Mouse (Mus musculus): Measurements from ENCODE around the gene Lmbrd1. TPM values are rescaled to one million over a fixed set of nuclear protein-coding genes. Genes with fewer than 3 reads are reported as not detected.
"Not testable (repeated sequence)": the region's sequence is repeated elsewhere in the genome, so short reads cannot be mapped to it uniquely, and the experiment has no call there.

Gene Lmbrd1
- polyA plus RNA-seq, 1 experiment = 22.6 TPM

DNA sequence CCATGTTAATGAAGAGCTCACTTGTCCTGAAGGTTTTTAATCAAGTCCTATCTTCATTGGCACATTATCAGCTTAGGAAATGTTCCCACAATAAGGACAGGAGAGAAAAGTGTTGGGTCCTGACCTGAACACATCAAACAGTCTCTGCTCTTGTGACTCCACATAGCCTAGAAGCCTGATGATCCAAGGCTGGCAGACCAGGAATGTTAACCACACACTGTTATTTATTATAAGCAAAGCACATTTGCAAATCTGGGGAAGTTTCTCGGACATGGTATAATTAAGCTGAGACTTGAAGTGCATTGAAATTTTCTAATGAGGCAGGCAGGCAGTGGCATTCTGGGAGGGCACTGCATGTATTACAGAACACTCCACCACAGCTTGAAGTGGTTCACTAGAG lies 41.8 kb downstream of the Lmbrd1 start:
- no peak for DNase-seq (ENCODE audit: low read depth)

DNA sequence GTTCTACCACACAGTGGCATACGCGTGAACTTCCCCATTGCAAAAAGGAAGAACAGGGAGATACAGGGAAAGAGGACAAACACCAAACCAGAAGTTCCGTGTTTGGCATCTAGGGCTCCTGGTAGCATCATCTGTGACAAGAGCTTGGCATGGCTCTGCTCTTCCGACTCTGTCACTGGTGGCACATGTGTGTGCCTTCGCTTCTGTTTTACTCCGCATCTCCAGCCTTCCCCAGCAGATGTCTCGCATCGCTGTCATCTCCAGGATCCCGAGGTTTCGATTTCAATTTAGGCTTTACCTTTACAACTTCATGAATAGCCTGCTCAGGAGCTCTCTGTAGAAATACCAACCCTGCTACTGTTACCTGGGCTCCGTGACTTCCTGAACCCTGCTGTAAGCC lies 51.4 kb downstream of the Lmbrd1 start:
- DNase-seq (ENCODE audit: low read depth) = no peak

DNA sequence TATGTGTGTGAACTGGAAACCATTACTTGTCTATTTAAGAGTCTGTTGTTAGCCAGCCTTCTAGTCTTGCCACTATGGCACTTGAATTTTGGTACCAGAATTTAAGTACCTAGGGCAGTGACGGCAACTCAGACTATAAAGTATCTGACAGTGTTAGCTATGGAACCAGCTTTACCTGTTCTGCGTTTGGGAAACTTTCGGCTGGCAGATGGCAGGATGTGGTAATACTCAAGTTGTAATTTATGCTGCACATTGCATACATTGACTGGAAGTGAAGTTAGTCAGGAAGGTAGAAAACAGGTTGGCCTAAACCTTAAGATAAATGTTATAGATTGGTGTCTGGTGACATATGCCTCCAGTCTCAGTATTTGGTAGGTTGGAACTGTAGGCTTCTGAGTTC lies 53.9 kb downstream of the Lmbrd1 start:
- peak; percentile 85 for DNase-seq (ENCODE audit: low read depth)

DNA sequence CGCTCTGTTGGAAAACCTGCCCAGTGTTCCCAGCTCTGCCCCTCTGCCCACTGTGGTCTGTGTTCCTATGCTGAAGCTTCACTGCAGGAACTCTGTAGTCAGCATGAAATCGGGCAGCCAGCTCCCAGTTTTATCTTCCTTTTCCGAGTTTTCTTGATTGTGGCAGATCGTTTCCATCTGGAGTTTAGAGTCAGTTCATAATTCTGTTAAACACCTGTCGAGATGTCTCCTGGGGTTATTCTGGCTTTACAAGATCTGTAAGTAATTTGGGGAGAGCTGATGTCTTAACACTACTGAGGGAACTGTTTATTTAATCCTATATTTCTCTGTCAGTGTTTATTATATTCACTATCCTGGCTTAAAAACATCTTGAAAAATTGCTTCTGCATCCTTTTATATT lies 56.4 kb downstream of the Lmbrd1 start:
- DNase-seq (ENCODE audit: low read depth) = no peak

DNA sequence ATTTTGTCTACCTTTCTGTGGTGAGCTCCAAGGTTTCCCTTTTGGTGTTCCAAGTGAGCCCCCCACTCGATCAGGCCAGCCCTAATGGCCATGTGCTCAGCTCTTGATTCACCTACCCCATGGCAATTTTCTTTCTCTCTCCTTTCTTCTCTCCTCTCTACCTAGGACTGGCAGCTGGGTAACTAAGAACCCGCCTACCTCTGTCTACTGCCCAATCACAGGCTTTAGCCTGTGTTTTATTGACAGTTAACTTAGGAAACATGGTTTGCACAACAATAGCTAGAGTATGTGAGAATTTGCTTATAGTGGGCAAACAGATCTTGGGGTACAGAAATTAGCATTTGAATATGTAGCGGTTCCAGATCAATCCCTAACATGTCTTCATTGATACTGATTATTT lies 62.5 kb downstream of the Lmbrd1 start:
- no peak for DNase-seq (ENCODE audit: low read depth)

DNA sequence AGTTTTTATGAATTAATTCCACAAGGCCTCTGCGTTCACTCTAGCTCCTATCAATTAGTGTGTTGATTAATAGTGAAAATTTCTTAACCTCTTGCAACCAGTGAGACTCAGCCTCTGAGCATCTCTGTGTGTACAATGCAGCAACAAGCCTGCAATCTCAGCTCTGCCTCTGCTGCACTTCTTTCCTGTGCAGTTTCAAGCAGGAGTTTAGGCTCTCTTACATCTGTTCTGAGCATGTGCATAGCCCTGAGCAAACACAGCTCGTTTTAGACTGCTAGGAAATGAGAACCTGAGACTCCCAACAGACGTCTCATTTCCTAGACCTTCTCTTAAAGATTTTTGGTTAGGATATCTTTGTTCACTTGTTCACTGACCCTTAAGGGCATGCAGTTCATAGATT lies 63.1 kb downstream of the Lmbrd1 start:
- no peak for DNase-seq (ENCODE audit: low read depth)

DNA sequence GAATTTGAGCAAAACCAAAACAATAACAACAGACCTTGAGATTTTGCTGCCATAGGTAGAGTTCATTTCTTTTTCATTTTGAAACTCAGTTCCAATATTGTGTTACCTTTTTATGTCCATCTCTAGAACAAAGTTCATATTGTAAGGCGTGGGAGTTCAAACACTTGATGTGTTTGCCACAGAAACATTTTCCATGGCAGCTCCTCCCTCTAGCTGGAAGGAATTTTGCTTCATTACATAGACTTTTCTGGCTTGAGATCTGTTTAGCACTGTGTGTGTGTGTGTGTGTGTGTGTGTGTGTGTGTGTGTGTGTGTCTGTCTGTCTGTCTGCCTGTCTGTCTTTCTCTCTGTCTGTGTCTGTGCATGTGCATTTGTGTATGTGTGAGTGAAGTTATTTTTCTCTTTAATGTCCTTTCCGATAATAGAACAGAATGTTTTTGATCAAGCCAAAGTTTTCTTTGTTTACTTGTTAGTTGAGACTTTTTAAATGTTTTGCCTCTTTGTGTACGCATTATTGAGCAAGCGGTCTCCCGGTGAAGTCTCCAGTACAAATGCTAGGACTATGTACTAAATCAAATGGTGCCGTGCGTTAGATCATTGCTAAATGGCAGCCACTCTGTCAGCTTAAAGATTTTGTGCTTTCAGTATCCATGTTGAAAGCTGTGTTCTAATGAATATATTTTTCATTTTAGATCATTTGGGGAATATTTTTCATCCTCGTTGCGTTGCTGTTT lies 64.9 kb downstream of the Lmbrd1 start:
- no peak for DNase-seq (ENCODE audit: low read depth)

DNA sequence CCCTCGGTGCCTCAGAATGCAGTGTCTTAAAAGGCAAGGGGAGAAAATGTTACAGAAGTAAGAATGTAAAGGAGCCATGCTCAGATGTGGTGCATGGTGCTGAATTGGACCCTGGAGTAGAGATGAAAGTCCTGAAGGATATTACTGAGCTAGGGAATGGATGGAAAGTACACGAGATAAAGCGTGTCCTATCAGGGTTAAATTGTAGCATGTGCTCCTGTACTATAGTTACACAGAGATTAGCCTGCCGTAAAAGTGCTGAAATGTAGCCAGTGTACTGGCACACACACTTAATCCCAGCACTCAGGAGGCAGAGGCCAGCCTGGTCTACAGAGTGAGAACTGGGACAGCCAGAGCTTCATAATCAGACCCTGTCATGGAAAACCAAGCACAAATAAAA lies 74.3 kb downstream of the Lmbrd1 start:
- DNase-seq (ENCODE audit: low read depth) = no peak

DNA sequence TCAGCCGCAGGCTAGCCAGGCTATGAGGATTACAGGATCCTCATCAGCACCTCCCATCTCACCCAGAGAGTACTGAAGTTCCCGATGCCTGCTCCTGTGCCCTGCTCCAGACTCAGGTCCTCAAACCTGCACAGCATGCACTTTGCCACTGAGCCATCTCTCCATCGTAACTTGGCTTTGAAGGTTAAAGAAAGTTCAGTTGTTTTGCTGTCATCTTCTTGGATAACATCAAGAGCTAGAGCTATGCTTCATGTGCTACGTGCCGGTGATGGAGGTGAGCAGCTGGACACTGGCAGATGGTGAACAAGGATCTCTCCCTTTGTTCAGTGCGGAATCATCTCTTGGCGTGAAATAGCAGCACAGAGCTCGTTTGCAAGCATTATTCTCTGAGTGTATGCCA lies 80.1 kb downstream of the Lmbrd1 start:
- DNase-seq (ENCODE audit: low read depth) = no peak

DNA sequence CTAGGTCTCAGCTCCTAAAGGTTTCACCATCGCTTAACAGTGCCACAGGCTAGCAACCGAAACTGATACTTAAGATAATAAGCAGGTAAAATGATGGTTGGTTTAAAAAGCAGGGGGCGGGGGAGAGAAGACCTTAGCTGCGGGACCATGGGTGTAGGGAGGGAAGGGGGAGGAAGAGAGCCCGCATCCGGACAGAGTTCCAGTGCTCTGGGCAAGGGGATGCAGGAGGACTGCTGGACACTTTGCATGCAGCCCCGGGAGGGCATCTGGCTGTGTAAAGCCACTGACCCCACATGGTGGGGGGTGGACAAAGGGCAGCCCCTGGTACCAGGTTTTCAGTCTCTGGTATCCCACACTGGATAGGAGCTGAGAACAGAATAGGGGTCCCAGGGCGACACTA lies 88.0 kb downstream of the Lmbrd1 start:
- no peak for DNase-seq (ENCODE audit: low read depth)

DNA sequence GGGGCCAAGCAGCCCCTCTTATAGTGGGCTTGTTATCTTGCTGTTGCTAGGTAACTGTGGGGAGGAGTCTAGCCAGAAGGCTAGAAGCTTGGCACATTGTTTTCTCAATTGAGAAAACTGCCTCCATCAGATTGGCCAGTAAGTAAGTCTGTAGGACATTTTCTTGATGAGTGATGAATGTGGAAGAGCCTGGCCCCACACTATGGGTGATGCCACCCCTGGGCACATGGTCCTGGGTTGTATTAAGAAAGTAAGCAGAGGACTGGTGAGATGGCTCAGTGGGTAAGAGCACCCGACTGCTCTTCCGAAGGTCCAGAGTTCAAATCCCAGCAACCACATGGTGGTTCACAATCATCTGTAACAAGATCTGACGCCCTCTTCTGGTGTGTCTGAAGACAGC lies 88.8 kb downstream of the Lmbrd1 start:
- DNase-seq (ENCODE audit: low read depth) = not testable (repeated sequence)

DNA sequence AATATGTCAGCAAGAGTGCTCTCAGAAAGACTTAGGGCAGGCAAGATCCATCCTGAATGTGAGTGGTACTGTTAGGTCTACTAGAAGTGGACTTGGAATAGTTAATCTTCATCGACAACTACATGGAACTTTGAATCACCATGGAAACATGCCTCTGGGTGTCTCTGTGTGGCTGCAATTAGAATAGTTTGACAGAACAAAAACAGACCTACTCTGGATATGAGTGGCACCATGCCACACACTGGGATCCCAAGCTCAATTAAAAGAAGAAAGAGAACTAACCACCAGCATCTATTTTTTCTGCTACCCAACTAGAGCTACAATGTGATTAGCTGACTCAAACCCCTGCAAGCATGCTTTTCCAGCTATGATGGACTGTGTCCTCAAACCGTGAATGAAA lies 95.2 kb downstream of the Lmbrd1 start:
- DNase-seq (ENCODE audit: low read depth) = no peak

DNA sequence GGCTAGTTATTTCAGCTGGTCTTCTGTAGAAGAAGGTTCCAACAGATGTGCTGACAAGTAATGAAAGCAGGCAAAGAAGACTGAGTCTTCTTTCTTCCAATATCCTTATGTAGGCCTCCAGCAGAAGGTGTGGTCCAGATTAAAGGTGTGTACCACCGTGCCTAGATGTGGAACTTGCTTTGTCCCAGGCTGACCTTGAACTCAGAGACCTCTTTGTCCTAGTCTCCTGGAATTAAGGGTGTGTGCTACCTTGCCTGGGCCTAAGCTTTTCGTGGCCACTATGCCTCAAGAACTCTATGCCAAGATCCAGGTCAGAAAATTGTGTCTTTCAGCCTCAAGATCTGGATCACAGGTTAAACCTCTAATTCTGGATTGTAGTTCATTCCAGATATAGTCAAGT lies 98.1 kb downstream of the Lmbrd1 start:
- DNase-seq (ENCODE audit: low read depth) = no peak

DNA sequence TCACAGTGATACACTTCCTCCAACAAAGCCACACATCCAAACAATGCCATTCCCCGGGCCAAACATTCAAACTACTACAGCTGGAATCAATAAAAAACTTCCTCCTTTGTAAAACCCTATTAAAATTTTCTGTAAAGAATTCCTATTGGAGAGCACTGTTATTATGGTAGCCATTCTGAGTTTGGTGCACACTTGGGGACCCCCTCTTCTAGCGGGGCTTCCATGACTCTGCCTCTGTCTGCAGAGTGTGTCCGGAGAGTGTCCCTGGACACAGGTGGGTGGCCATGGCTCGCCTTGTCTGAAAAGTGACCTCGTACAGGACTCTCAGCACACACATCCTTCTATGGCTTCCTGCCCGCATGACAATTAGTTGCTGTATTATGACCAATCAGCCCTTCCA lies 114.7 kb downstream of the Lmbrd1 start:
- no peak for DNase-seq (ENCODE audit: low read depth)

DNA sequence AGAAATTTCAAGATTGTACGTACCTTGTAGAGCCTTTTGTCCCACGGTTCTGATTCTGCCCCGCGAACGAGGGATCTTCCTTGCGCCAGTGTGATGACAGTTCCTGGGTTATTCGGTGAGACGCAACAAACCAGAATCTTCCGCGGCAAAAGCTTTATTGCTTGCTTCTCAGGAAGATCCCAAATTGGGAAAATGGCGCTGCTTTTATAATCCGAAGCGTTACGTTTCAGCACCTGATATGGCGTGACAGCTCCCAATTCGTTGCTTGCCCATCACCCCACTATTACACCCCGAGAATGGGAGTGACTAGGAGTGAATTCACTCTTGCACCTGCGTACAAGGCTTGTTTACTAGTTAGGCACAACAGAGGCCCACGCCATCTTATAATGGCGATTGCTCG lies 129.5 kb downstream of the Lmbrd1 start:
- DNase-seq (ENCODE audit: low read depth) = not testable (repeated sequence)

Other genes starting within 250 kb of the Lmbrd1 start
- gene Col19a1, start 91.2 kb upstream of the Lmbrd1 start, polyA plus RNA-seq (2012; rRNA removed) = 0.01 and 0.08 TPM in 2 replicates

All from gonadal fat pad, adult 2 months (tissue).